Mouse (Mus musculus) forebrain, embryonic 16.5 days (tissue): ENCODE results near the gene Rnf212. TPM values are rescaled to one million over a fixed set of nuclear protein-coding genes. Genes with fewer than 3 reads are reported as not detected.

ENCODE experiments used
- ATAC-seq: fragments of 200-750 bp; cut with Nextera tagmentation; 2 replicates; pipeline ENCODE4 v1.8.0; 2017; ENCODE audit warnings: mild to moderate bottlenecking, moderate library complexity
- H3K27ac ChIP-seq: fragments of 300-500 bp; sonication (generic); 2 replicates; pipeline ENCODE4 v1.5.1; 2014; ENCODE audit warnings: low read length, control low read depth
- H3K27me3 ChIP-seq: fragments of 300-500 bp; sonication (generic); replicated peaks from 2 replicates; pipeline ENCODE4 v1.6.1; 2014; ENCODE audit warnings: low read length; ENCODE audit not compliant: control insufficient read depth, insufficient read depth
- H3K36me3 ChIP-seq: fragments of 300-500 bp; sonication (generic); 2 replicates; pipeline ENCODE4 v1.6.1; 2014; ENCODE audit not compliant: control insufficient read depth, insufficient read depth
- H3K4me1 ChIP-seq: fragments of 300-500 bp; sonication (generic); replicated peaks from 2 replicates; pipeline ENCODE4 v1.6.1; 2014; ENCODE audit warnings: low read length; ENCODE audit not compliant: control insufficient read depth, insufficient read depth
- H3K4me2 ChIP-seq: fragments of 300-500 bp; sonication (generic); 2 replicates; pipeline ENCODE4 v1.6.1; 2014; ENCODE audit warnings: mild to moderate bottlenecking, low read length, control low read depth
- H3K4me3 ChIP-seq: fragments of 300-500 bp; sonication (generic); replicated peaks from 2 replicates; pipeline ENCODE4 v1.5.1; 2014; ENCODE audit warnings: mild to moderate bottlenecking, low read length, control low read depth
- H3K9ac ChIP-seq: fragments of 300-500 bp; sonication (generic); replicated peaks from 2 replicates; pipeline ENCODE4 v1.6.1; 2014; ENCODE audit warnings: low read depth, low read length, control low read depth
- H3K9me3 ChIP-seq: fragments of 300-500 bp; sonication (generic); 2 replicates; pipeline ENCODE4 v1.6.1; 2016; ENCODE audit warnings: low read length; ENCODE audit not compliant: control insufficient read depth
- WGBS: fragments of 180-500 bp; shearing (Covaris S2); extraction: QIAGEN DNeasy Blood & Tissue Kit; methylation state at CpG from one replicate; pipeline ENCODE4 v1.1.7; 2014; 5-methylcytosine and 5-hydroxymethylcytosine counted together
- polyA plus RNA-seq: library from polyadenylated mRNA; unstranded; fragments of >200 nt; fragmentation: Nextera tagmentation; extraction: Ambion mirVana; gene quantifications from 2 replicates; pipeline ENCODE4 v1.2.1, GENCODE M21; 2015

The Rnf212 gene
- polyA plus RNA-seq, 1 experiment from 2014 or later, result not detected

DNA sequence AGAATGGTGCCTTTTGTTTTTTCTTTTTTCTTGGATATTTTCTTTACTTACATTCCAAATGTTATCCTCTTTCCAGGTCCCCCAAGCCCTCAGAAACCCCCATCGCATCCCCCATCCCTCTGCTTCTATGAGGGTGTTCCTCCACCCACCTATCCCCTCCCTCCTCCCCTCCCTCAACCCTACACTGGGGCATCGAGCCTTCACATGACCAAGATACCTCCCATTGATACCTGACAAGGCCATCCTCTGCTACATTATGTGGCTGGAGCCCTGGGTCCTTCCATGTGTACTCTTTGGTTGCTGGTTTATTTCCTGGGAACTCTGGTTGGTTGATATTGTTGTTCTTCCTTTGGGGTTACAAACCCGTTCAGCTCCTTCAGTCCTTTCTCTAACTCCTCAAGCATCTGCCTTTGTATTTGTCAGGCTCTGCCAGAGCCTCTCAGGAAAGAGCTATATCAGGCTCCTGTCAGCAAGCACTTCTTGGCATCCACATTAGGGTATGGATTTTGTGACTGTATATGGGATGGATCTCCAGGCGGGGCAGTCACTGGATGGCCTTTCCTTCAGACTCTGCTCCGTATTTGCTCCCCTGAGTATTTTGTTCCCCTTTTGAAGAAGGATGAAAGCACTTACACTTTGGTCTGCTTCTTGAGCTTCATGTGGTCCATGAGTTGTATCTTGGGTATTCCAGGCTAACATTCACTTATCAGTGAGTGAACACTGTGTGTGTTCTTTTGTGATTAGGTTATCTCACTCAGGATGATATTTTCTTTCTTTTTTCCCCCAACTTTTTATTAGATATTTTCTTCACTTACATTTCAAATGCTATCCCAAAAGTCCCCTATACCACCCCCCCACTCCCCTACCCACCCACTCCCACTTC is 24.2 kb downstream of the Rnf212 start:
- WGBS, result 91% methylated on average over 5 of the region's 5 CpGs
- no peak for ATAC-seq
- Histone ChIP-seq H3K4me2 (no peak overlapping the region), H3K4me3 (no peak overlapping the region), H3K9ac (no peak overlapping the region), H3K36me3 (no peaks in the 10 kb centered on the region), H3K27ac (no peak overlapping the region), H3K27me3 (no peaks in the 10 kb centered on the region), H3K4me1 (no peaks in the 10 kb centered on the region), H3K9me3 (no peaks in the 10 kb centered on the region)

DNA sequence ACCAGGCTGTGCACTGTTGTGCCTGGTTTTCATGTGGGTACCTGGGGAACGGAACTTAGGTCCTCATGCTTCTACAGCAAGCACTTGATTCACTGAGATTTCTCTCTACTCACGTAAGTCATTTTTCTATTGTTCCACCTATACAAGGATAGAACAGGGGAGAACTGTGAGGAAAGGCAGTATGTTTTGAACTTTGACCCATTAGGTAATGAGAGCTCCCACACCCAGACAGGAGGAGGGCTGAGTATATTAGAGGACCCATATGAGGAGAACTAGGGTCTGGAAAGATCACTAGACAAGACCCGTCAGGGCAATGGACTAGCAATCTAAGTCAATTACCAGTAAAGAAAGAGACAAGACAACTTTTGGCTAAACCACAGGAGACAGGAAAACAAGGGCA is 30.2 kb downstream of the Rnf212 start:
- no peaks in the 10 kb centered on the region for H3K36me3 ChIP-seq
- no peak overlapping the region for H3K4me3 ChIP-seq
- no peak overlapping the region for H3K9ac ChIP-seq
- no peak for ATAC-seq
- H3K9me3 ChIP-seq, result no peaks in the 10 kb centered on the region
- no peak overlapping the region for H3K4me2 ChIP-seq
- H3K27me3 ChIP-seq, result no peaks in the 10 kb centered on the region
- 86% methylated on average over 3 of the region's 3 CpGs for WGBS
- H3K27ac ChIP-seq, result no peak overlapping the region
- no peaks in the 10 kb centered on the region for H3K4me1 ChIP-seq

DNA sequence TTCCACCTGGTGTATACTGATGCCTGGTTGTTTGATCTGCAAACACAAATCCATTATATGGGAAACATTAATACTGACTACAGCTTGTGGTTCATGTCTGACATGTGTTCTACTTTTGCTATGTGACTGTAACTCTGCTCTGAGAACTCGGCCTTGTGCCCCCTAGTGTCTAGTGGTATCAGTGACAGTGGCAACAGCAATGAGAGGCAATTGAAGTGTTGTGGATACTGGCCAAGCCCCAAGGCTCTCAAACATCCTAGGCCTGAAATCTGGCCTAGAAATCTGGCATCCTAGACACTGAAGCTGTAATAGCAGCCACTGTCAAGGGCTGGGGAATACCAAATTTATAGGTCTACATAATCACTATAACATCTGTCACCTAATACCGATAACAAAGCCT is 30.9 kb downstream of the Rnf212 start:
- 62% methylated on average over 2 of the region's 2 CpGs for WGBS
- no peak for ATAC-seq
- no peak overlapping the region for H3K4me3 ChIP-seq
- H3K9ac ChIP-seq, result no peak overlapping the region
- no peaks in the 10 kb centered on the region for H3K4me1 ChIP-seq
- H3K9me3 ChIP-seq, result no peaks in the 10 kb centered on the region
- H3K4me2 ChIP-seq, result no peak overlapping the region
- H3K36me3 ChIP-seq, result no peaks in the 10 kb centered on the region
- no peak overlapping the region for H3K27ac ChIP-seq
- no peaks in the 10 kb centered on the region for H3K27me3 ChIP-seq

DNA sequence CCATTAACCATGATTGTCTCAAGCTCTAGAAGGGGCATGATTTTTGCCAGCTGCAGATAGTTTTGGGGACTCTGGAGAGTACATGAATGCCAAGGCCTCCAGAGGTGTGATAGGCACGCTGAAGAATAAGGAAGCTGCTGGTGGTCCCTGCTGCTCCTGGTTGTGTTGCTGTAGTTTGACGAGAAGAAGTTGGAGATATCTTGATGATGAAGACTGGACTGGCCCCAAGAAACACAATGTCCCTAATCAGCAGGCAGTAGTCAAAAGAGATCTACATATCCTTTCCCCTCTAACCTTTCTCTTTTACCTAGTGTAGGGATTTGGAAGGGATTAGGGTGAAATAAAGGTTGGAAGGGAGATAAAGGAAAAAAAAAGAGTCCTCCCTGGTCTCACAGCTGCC is 32.2 kb downstream of the Rnf212 start:
- H3K4me3 ChIP-seq, result no peak overlapping the region
- no peaks in the 10 kb centered on the region for H3K9me3 ChIP-seq
- no peak overlapping the region for H3K27ac ChIP-seq
- ATAC-seq, result no peak
- H3K27me3 ChIP-seq, result no peaks in the 10 kb centered on the region
- H3K9ac ChIP-seq, result no peak overlapping the region
- WGBS, result 48% methylated on average over 2 of the region's 2 CpGs
- no peak overlapping the region for H3K4me2 ChIP-seq
- no peaks in the 10 kb centered on the region for H3K36me3 ChIP-seq
- no peaks in the 10 kb centered on the region for H3K4me1 ChIP-seq

DNA sequence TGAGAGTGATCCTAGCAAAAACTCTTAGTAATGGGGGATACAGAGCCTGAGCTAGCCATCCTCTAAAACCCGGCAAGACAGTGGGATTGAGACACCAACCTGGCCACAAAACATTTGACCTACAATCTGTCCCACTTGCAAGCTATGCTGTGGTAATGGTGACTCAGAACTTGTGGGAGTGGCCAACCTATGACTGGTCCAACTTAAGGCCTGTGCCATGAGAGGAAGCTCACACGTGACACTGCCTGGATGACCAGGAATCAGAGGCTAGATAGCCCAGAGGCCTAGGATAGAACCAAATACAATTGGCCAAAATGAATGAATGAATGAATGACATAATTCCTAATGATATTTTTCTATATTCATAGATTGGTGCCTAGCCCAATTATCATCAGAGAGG is 32.9 kb downstream of the Rnf212 start:
- no peak overlapping the region for H3K4me2 ChIP-seq
- H3K27me3 ChIP-seq, result no peaks in the 10 kb centered on the region
- no peak overlapping the region for H3K27ac ChIP-seq
- H3K9me3 ChIP-seq, result no peaks in the 10 kb centered on the region
- no peaks in the 10 kb centered on the region for H3K36me3 ChIP-seq
- ATAC-seq, result no peak
- no peak overlapping the region for H3K9ac ChIP-seq
- H3K4me3 ChIP-seq, result no peak overlapping the region
- H3K4me1 ChIP-seq, result no peaks in the 10 kb centered on the region
- 83% methylated on average over 2 of the region's 2 CpGs for WGBS

DNA sequence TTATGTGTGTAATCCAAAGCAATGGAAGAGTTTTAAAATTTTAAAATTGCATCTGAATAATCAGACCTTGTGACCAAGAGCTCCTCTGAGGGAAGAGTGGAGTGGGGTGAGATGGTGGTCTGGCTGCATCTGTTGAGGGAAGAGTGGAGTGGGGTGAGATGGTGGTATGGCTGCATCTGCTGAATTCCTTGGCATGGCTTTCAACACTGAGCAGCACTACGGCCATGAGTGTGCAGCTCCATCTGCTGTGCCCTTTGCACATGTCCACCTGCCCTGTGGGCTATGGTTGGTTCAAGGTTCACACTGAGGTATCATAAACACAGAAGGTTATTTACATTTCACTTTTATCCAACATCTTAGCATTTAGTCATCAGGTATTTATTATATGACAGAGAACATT is 47.4 kb downstream of the Rnf212 start:
- Histone ChIP-seq H3K4me2 (no peak overlapping the region), H3K4me3 (no peak overlapping the region), H3K9me3 (no peaks in the 10 kb centered on the region), H3K36me3 (no peaks in the 10 kb centered on the region), H3K9ac (no peak overlapping the region), H3K27ac (no peak overlapping the region), H3K27me3 (no peaks in the 10 kb centered on the region), H3K4me1 (no peaks in the 10 kb centered on the region)
- WGBS, result 86% methylated on average over 1 of the region's 1 CpGs
- ATAC-seq, result no peak

DNA sequence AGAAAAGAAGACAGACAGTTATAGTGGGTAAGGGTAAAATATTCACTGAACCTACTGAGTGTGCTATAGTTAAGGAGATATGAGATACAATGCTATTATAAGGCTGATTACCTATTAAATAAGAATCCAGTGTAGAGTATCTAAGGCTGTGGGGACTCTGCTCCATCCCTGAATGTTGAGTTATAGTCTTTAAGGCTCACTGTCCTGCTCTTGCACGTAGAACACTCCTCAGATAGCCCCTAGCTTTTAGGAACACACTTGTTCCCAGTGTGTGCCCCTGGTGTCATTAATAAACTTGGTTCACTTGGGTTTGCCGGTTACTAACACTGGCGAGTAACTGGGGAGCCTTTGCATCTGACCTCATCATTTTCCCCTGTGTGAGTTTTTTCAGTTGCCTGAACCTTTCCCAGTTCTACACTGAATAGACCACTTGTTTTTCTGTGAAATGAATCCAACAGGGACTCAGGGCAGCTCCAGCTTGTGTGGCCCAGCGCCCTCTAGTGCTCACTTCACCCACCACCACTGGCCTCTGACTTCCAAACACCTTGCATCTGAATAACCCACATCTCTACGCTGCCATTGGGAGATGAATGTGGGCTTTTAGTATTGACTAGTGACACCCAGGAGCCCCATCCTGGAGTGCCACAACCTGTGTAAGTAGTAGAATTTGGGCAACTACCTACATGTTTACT is 48.1 kb downstream of the Rnf212 start:
- Histone ChIP-seq H3K4me2 (no peak overlapping the region), H3K4me3 (no peak overlapping the region), H3K9me3 (no peaks in the 10 kb centered on the region), H3K27me3 (no peaks in the 10 kb centered on the region), H3K27ac (no peak overlapping the region), H3K4me1 (no peaks in the 10 kb centered on the region), H3K9ac (no peak overlapping the region), H3K36me3 (no peaks in the 10 kb centered on the region)
- peak; percentile 91 for ATAC-seq
- WGBS, result 15% methylated on average over 5 of the region's 5 CpGs

DNA sequence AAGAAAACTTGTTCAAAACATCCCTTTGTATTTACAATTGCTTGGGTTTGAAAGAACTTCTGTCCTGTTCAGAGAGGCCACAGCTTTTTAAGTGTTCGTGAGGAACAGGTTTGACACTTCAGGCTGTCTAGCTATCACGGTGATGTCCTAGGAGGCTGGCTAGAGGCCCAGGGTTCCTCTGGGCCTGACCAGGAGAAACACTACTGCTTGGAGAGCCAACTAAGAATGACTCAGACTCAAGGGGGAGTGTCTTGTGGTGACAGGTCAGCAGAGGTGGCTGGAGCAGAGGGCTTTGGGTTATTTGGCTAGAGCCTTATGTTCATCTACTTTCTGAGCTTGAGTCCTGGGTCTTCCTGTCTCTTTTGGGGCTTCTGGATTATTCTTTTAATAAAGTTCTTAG is 50.8 kb downstream of the Rnf212 start:
- Histone ChIP-seq H3K4me2 (no peak overlapping the region), H3K4me3 (no peak overlapping the region), H3K36me3 (no peaks in the 10 kb centered on the region), H3K9ac (no peak overlapping the region), H3K9me3 (no peaks in the 10 kb centered on the region), H3K27ac (no peak overlapping the region), H3K27me3 (no peaks in the 10 kb centered on the region), H3K4me1 (no peaks in the 10 kb centered on the region)
- ATAC-seq, result no peak
- 72% methylated on average over 2 of the region's 2 CpGs for WGBS

DNA sequence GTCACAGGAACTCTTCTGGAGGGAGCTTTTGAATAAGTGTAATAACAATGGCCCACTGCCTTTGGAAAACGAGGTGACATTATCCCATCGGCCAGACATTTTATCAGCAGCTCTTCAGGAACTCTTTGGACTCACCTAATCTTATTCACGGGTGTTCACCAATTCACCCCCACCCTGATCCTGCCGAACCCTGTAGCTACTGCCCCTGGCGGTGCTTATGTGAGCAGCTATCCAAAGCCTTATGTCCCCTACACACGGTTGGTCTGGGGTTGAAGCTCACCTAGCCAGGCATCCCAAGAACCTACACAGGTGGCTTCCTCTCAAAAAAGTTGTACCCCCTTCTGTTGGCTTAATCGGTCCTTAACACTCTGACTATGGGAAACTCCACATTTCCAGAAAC is 55.0 kb downstream of the Rnf212 start:
- Histone ChIP-seq H3K9me3 (no peaks in the 10 kb centered on the region), H3K27ac (no peak overlapping the region), H3K36me3 (no peaks in the 10 kb centered on the region), H3K4me1 (no peaks in the 10 kb centered on the region), H3K9ac (no peak overlapping the region), H3K27me3 (no peaks in the 10 kb centered on the region), H3K4me3 (no peak overlapping the region), H3K4me2 (no peak overlapping the region)
- ATAC-seq, result no peak
- WGBS, result 56% methylated on average over 7 of the region's 7 CpGs
